Mouse (Mus musculus): ENCODE measurements around the gene Mup5. TPM values are rescaled to one million over a fixed set of nuclear protein-coding genes. Genes with fewer than 3 reads are reported as not detected.
"Not testable (repeated sequence)": the region's sequence is repeated elsewhere in the genome, so short reads cannot be mapped to it uniquely, and the experiment has no call there.

Mup5 gene
- polyA plus RNA-seq, 1 experiment, result not detected

GRCm38 (mm10) chr4:61823185-61823584, 11.8 kb downstream of the Mup5 start:
- H3K4me3 ChIP-seq (ENCODE audit: low read depth, low read length), result no peak overlapping the region

GRCm38 (mm10) chr4:61822541-61822940, 12.5 kb downstream of the Mup5 start:
- not testable (repeated sequence) for H3K4me1 ChIP-seq (ENCODE audit: control insufficient read depth, insufficient read depth, insufficient read length, low read length); H3K36me3 ChIP-seq (ENCODE audit: control insufficient read depth, insufficient read depth, low read length); H3K27ac ChIP-seq (ENCODE audit: insufficient read depth, low read depth, low read length); H3K4me3 ChIP-seq (ENCODE audit: low read depth, low read length); H3K27me3 ChIP-seq (ENCODE audit: control insufficient read depth, insufficient read depth, low read length)
- 81% methylated on average over 9 of the region's 9 CpGs for WGBS

More at GRCm38 (mm10) chr4:61823185-61823584, 11.8 kb downstream of the Mup5 start:
- H3K27me3 ChIP-seq (ENCODE audit: control insufficient read depth, insufficient read depth, low read length), result no peaks in the 10 kb centered on the region
- no peaks in the 10 kb centered on the region for H3K36me3 ChIP-seq (ENCODE audit: control insufficient read depth, insufficient read depth, low read length)
- H3K4me1 ChIP-seq (ENCODE audit: control insufficient read depth, insufficient read depth, insufficient read length, low read length), result no peaks in the 10 kb centered on the region
- 93% methylated on average over 15 of the region's 15 CpGs for WGBS
- no peak overlapping the region for H3K27ac ChIP-seq (ENCODE audit: insufficient read depth, low read depth, low read length)
- TF ChIP-seq POLR2A (IDR thresholded peaks at IDR 0.05; ENCODE audit: low read depth, low read length) (no peak), CTCF (IDR thresholded peaks at IDR 0.05; ENCODE audit: extremely low read depth, insufficient read length, insufficient replicate concordance, low read depth, low read length) (no peak)

- WGBS, result 30% methylated on average over 2 of the region's 2 CpGs
- Histone ChIP-seq H3K4me1 (ENCODE audit: control insufficient read depth, insufficient read depth, insufficient read length, low read length) (no peaks in the 10 kb centered on the region), H3K4me3 (ENCODE audit: low read depth, low read length) (no peak overlapping the region), H3K36me3 (ENCODE audit: control insufficient read depth, insufficient read depth, low read length) (no peaks in the 10 kb centered on the region), H3K27ac (ENCODE audit: insufficient read depth, low read depth, low read length) (no peak overlapping the region), H3K27me3 (ENCODE audit: control insufficient read depth, insufficient read depth, low read length) (no peaks in the 10 kb centered on the region)
- TF ChIP-seq CTCF (IDR thresholded peaks at IDR 0.05; ENCODE audit: extremely low read depth, insufficient read length, insufficient replicate concordance, low read depth, low read length) (no peak), POLR2A (IDR thresholded peaks at IDR 0.05; ENCODE audit: low read depth, low read length) (no peak)
These were observed 19.4 kb downstream of the Mup5 start for GRCm38 (mm10) chr4:61815602-61816001.

- no peak overlapping the region for H3K4me3 ChIP-seq (ENCODE audit: low read depth, low read length)
- no peaks in the 10 kb centered on the region for H3K36me3 ChIP-seq (ENCODE audit: control insufficient read depth, insufficient read depth, low read length)
- H3K27ac ChIP-seq (ENCODE audit: insufficient read depth, low read depth, low read length), result no peak overlapping the region
- no peaks in the 10 kb centered on the region for H3K27me3 ChIP-seq (ENCODE audit: control insufficient read depth, insufficient read depth, low read length)
- TF ChIP-seq POLR2A (IDR thresholded peaks at IDR 0.05; ENCODE audit: low read depth, low read length), result no peak
- TF ChIP-seq CTCF (IDR thresholded peaks at IDR 0.05; ENCODE audit: extremely low read depth, insufficient read length, insufficient replicate concordance, low read depth, low read length), result no peak
- H3K4me1 ChIP-seq (ENCODE audit: control insufficient read depth, insufficient read depth, insufficient read length, low read length), result no peaks in the 10 kb centered on the region
These were observed 21.6 kb downstream of the Mup5 start for GRCm38 (mm10) chr4:61813435-61813834.

GRCm38 (mm10) chr4:61811193-61811592, 23.8 kb downstream of the Mup5 start:
- peak; percentile 67; the same call in 1 of the 2 replicates for TF ChIP-seq CTCF (IDR thresholded peaks at IDR 0.05; ENCODE audit: extremely low read depth, insufficient read length, insufficient replicate concordance, low read depth, low read length)
- WGBS, result 32% methylated on average over 2 of the region's 2 CpGs
- not testable (repeated sequence) for H3K36me3 ChIP-seq (ENCODE audit: control insufficient read depth, insufficient read depth, low read length); H3K27ac ChIP-seq (ENCODE audit: insufficient read depth, low read depth, low read length); H3K4me3 ChIP-seq (ENCODE audit: low read depth, low read length); H3K4me1 ChIP-seq (ENCODE audit: control insufficient read depth, insufficient read depth, insufficient read length, low read length); H3K27me3 ChIP-seq (ENCODE audit: control insufficient read depth, insufficient read depth, low read length)

GRCm38 (mm10) chr4:61808926-61809325, 26.1 kb downstream of the Mup5 start:
- not testable (repeated sequence) for H3K27me3 ChIP-seq (ENCODE audit: control insufficient read depth, insufficient read depth, low read length); H3K4me1 ChIP-seq (ENCODE audit: control insufficient read depth, insufficient read depth, insufficient read length, low read length); H3K27ac ChIP-seq (ENCODE audit: insufficient read depth, low read depth, low read length); H3K36me3 ChIP-seq (ENCODE audit: control insufficient read depth, insufficient read depth, low read length); H3K4me3 ChIP-seq (ENCODE audit: low read depth, low read length)
- WGBS, result 68% methylated on average over 3 of the region's 3 CpGs

GRCm38 (mm10) chr4:61789699-61790098, 45.3 kb downstream of the Mup5 start:
- not testable (repeated sequence) for H3K36me3 ChIP-seq (ENCODE audit: control insufficient read depth, insufficient read depth, low read length); H3K4me1 ChIP-seq (ENCODE audit: control insufficient read depth, insufficient read depth, insufficient read length, low read length); H3K27ac ChIP-seq (ENCODE audit: insufficient read depth, low read depth, low read length); H3K27me3 ChIP-seq (ENCODE audit: control insufficient read depth, insufficient read depth, low read length); H3K4me3 ChIP-seq (ENCODE audit: low read depth, low read length)
- 90% methylated on average over 1 of the region's 1 CpGs for WGBS

- WGBS, result 57% methylated on average over 1 of the region's 1 CpGs
- H3K36me3 ChIP-seq (ENCODE audit: control insufficient read depth, insufficient read depth, low read length); H3K4me1 ChIP-seq (ENCODE audit: control insufficient read depth, insufficient read depth, insufficient read length, low read length); H3K27me3 ChIP-seq (ENCODE audit: control insufficient read depth, insufficient read depth, low read length); H3K27ac ChIP-seq (ENCODE audit: insufficient read depth, low read depth, low read length); H3K4me3 ChIP-seq (ENCODE audit: low read depth, low read length): not testable (repeated sequence)
These were observed 50.8 kb downstream of the Mup5 start for GRCm38 (mm10) chr4:61784231-61784630.

- not testable (repeated sequence) for H3K4me1 ChIP-seq (ENCODE audit: control insufficient read depth, insufficient read depth, insufficient read length, low read length); H3K27ac ChIP-seq (ENCODE audit: insufficient read depth, low read depth, low read length); H3K4me3 ChIP-seq (ENCODE audit: low read depth, low read length); H3K27me3 ChIP-seq (ENCODE audit: control insufficient read depth, insufficient read depth, low read length); H3K36me3 ChIP-seq (ENCODE audit: control insufficient read depth, insufficient read depth, low read length)
- 92% methylated on average over 1 of the region's 5 CpGs for WGBS
These were observed 52.9 kb downstream of the Mup5 start, which contains the start of gene Mup19 for GRCm38 (mm10) chr4:61782169-61782568. Gene Mup19 (minus strand): TSS chr4:61782269.

All from small intestine, adult 2 months (tissue).